Mouse (Mus musculus): ENCODE results near the gene Xntrpc. TPM values are rescaled to one million over a fixed set of nuclear protein-coding genes. Genes with fewer than 3 reads are reported as not detected.
"Not testable (repeated sequence)": the region's sequence is repeated elsewhere in the genome, so short reads cannot be mapped to it uniquely, and the experiment has no call there.

Gene Xntrpc
- polyA plus RNA-seq (2016; fragmentation: Nextera tagmentation; extraction: Ambion mirVana) = 2.6 and 3.5 TPM in 2 replicates

DNA sequence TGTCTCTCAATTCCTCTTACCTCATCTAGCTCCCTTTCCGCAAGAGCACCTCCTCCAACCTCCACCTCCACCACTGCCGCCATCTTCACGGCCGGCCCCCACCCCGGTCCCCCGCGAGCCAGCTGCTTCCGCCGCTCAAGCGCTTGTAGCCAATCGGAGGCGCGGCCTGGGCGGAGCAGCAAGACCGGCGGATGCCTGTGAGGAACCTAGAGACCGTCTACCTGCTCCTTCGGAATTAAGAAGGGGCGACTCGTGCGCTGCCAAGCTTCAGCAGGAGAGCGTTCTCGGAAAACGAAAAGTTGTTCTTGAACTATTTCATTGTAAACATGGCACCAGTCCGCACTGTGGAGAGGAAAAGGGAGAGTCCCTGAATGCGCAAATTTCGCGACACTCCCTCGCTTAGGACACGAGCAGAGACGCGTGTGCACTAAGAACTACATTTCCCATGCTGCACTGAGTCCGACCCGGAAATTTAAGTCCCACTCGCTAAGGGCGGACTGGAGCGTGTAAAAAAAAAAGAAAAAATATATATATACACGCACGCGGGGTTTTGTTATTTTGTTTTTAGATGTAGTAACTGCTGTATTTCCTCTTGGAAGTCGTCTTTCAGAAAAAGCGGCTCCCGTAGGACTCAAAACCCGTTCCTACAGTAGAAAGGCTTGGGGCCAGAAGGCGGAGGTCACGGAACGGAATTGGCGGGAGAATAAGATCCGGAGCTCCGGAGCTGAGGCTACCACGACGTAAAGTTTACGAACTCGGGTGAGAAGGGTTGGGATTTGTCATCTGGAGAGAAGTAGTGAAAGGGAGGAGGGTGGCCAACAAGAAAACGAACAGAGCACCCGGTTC, at the start of gene Xntrpc, which contains the start of the genes Rnf121 and Xndc1:
Xntrpc (plus strand) TSS at position 668 of the 846 bp plus-strand sequence.
Rnf121 (minus strand) TSS at position 424 of the 846 bp plus-strand sequence.
Xndc1 (plus strand) TSS at position 466 of the 846 bp plus-strand sequence.
- peaks cover 17% of the 10 kb centered on the region for H3K4me1 ChIP-seq
- peak within 1 kb of the TSS; percentile 78 for H3K27ac ChIP-seq
- H3K4me2 ChIP-seq (replicated peaks) = peak within 1 kb of the TSS; percentile 74
- no peaks in the 10 kb centered on the region for H3K27me3 ChIP-seq
- H3K9me3 ChIP-seq = no peaks in the 10 kb centered on the region
- H3K36me3 ChIP-seq = peaks cover 3% of the 10 kb centered on the region; the same call in 1 of the 2 replicates
- WGBS = under 1% methylated on average over 56 of the region's 56 CpGs
- H3K9ac ChIP-seq = peak within 1 kb of the TSS; percentile 64
- peak within 1 kb of the TSS; percentile 64 for H3K4me3 ChIP-seq
- ATAC-seq (ENCODE audit: insufficient number of reproducible peaks, insufficient read depth, low FRiP score, low TSS enrichment) = peak; percentile 99

DNA sequence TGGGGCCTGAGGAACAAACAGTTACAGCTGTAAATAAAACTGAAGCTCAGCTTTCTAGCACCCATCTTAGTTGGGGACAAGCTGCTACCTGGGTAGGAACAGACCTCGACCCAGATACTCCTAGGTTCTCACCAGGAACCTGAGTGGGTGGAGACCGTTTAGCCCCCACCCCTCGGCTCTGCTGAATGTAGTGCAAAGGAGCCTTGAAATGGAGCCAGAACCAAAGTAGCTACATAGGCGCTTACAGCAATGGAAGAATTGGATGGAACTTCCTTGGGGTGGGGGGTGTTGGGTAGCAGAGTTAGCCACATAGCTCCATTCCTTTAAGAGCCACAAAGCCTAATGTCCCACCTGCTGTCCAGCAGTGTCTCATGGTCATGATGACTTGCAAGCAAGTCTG, 48.6 kb upstream of the Xntrpc start:
- Histone ChIP-seq H3K27ac (no peak overlapping the region), H3K9me3 (no peaks in the 10 kb centered on the region), H3K9ac (no peak overlapping the region), H3K4me2 (replicated peaks) (no peak overlapping the region), H3K4me1 (no peaks in the 10 kb centered on the region), H3K4me3 (no peak overlapping the region), H3K36me3 (peaks cover 88% of the 10 kb centered on the region), H3K27me3 (no peaks in the 10 kb centered on the region)
- ATAC-seq (ENCODE audit: insufficient number of reproducible peaks, insufficient read depth, low FRiP score, low TSS enrichment) = no peak
- WGBS = 90% methylated on average over 4 of the region's 4 CpGs

DNA sequence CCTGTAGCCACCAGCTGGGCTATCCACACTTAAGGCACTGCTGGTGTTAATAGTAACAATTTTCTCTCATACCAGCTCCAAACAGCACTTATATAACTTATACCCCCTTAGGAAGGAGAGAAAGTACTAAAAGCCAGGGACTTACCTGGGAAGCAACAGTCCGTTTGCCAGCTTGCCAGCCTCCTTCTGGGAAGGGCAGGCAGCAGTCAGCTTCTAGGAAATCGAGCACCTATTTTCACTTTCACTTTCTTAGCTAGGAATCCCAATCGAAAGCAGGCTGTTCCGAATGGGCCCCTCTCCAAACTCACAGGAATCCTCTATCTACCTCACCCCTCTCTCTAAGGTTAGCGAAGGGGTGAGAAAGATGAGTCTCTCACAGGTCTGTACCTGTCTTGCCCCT, 48.1 kb upstream of the Xntrpc start:
- H3K4me1 ChIP-seq = no peaks in the 10 kb centered on the region
- WGBS = 85% methylated on average over 5 of the region's 5 CpGs

DNA sequence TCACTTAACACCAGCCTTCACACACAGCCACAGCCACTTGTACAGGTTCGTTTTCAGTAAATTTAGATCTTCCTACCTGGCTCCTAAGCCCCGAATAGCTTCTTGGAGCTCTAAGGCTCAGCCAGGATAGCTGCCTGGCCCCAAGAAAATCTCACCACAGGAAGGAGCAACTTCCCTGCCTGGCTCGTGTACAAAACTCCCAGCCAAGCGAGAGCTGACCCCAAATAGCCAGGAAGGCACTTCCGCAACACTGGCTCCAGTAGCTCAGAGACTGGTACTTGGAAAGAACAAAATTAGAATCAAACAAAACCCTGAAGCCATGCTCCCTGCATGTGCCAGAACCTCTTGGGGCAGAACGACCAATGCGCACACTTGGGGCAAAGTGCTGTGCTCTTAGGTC, 47.5 kb upstream of the Xntrpc start:
- no peak overlapping the region for H3K4me2 ChIP-seq (replicated peaks)
- peaks cover 88% of the 10 kb centered on the region for H3K36me3 ChIP-seq
- ATAC-seq (ENCODE audit: insufficient number of reproducible peaks, insufficient read depth, low FRiP score, low TSS enrichment) = no peak
- H3K27me3 ChIP-seq = no peaks in the 10 kb centered on the region
- WGBS = 86% methylated on average over 7 of the region's 7 CpGs
- H3K4me1 ChIP-seq = no peaks in the 10 kb centered on the region
- no peak overlapping the region for H3K4me3 ChIP-seq
- no peak overlapping the region for H3K27ac ChIP-seq
- no peak overlapping the region for H3K9ac ChIP-seq
- no peaks in the 10 kb centered on the region for H3K9me3 ChIP-seq

More for the DNA sequence above, 48.1 kb upstream of the Xntrpc start:
- no peaks in the 10 kb centered on the region for H3K9me3 ChIP-seq
- ATAC-seq (ENCODE audit: insufficient number of reproducible peaks, insufficient read depth, low FRiP score, low TSS enrichment) = no peak
- no peak overlapping the region for H3K9ac ChIP-seq
- H3K27me3 ChIP-seq = no peaks in the 10 kb centered on the region
- peaks cover 88% of the 10 kb centered on the region for H3K36me3 ChIP-seq
- no peak overlapping the region for H3K27ac ChIP-seq
- H3K4me2 ChIP-seq (replicated peaks) = no peak overlapping the region
- no peak overlapping the region for H3K4me3 ChIP-seq

DNA sequence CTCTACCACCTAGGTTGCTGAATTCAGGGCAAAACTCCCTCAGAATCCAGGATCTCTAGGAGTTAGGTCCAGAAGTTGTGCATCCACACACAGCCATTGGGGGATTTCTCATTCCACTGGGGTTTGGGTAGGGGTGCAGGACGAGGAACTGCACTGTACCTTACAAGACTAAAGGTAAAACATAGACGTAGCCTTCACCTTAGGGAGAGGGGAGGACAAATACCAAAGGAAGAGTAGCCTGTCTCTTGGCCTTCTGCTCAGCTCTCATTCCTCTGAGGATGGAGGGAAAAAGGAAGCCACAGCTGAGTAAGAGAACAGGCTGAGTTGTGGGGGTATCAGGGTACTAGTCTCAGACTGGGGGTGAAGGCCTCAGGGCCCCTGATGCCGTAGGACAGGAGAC, 46.9 kb upstream of the Xntrpc start, which contains the start of gene Il18bp:
Il18bp (minus strand) TSS at position 101 of the 400 bp plus-strand sequence.
- Histone ChIP-seq H3K36me3 (peaks cover 88% of the 10 kb centered on the region), H3K4me3 (no peak within 1 kb of the TSS), H3K4me1 (no peaks in the 10 kb centered on the region), H3K9me3 (no peaks in the 10 kb centered on the region), H3K4me2 (replicated peaks) (no peak within 1 kb of the TSS), H3K27ac (no peak within 1 kb of the TSS), H3K27me3 (no peaks in the 10 kb centered on the region), H3K9ac (no peak within 1 kb of the TSS)
- 85% methylated on average over 3 of the region's 3 CpGs for WGBS
- no peak for ATAC-seq (ENCODE audit: insufficient number of reproducible peaks, insufficient read depth, low FRiP score, low TSS enrichment)

DNA sequence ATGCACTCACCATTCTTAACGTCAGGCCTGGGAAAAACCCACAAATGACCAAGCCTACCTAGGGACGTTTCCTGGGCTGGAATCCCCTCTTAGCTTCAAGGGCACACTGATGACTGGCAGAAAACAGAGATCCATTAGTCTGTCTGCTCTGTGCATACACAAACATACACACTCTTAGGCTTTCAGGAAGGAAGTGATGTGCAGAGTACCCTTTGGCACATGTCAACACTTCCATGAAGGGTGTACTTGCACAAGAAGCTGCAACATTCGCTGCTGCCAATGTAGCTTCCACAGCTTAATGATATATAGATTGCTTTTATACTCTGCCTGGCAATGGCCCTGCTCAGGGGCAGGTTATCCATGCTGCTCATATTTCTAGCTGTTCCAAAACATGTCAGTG, 46.2 kb upstream of the Xntrpc start:
- 80% methylated on average over 3 of the region's 3 CpGs for WGBS
- ATAC-seq (ENCODE audit: insufficient number of reproducible peaks, insufficient read depth, low FRiP score, low TSS enrichment) = no peak
- H3K36me3 ChIP-seq = peaks cover 85% of the 10 kb centered on the region

DNA sequence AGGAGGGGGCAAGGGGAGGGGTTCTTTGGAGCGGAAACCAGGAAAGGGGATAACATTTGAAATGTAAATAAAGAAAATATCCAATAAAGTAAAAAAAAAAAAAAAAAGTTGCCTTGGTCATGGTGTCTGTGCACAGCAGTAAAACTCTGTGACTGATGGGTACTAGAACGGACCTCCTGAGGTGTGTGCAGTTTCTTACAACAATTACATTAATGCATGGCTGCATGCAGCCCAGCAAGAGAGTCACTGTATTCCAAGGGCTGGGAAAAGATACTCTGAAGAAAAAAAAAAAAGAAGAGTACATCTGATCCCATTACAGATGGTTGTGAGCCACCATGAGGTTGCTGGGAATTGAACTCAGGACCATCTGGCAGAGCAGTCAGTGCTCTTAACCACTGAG, 44.6 kb upstream of the Xntrpc start:
- WGBS = 93% methylated on average over 2 of the region's 2 CpGs
- H3K27me3 ChIP-seq; H3K9me3 ChIP-seq; H3K9ac ChIP-seq; ATAC-seq (ENCODE audit: insufficient number of reproducible peaks, insufficient read depth, low FRiP score, low TSS enrichment); H3K27ac ChIP-seq; H3K4me1 ChIP-seq; H3K4me3 ChIP-seq; H3K4me2 ChIP-seq (replicated peaks): not testable (repeated sequence)
- peaks cover 80% of the 10 kb centered on the region for H3K36me3 ChIP-seq

More for the DNA sequence above, 46.2 kb upstream of the Xntrpc start:
- no peak overlapping the region for H3K9ac ChIP-seq
- H3K4me1 ChIP-seq = no peaks in the 10 kb centered on the region
- no peaks in the 10 kb centered on the region for H3K27me3 ChIP-seq
- H3K4me2 ChIP-seq (replicated peaks) = no peak overlapping the region
- no peaks in the 10 kb centered on the region for H3K9me3 ChIP-seq
- no peak overlapping the region for H3K4me3 ChIP-seq
- no peak overlapping the region for H3K27ac ChIP-seq

DNA sequence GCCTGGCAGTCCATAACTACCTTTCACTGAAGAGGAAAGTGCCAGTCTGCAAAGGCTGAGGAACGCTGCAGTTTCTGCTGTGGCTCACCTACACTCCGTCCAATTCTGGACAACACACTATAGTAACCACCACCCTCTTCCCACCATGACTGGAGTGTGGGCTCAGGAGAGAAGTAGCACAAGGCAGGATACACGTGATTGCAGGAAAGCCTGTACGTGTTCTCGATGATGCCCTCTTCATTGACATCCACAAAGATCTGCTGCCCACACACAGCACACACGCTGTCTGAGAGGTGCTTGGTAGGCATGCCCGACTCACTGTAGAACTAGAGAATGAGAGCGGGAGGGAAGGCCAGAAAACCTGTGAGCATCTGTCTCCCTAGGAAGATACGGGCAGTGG, 41.7 kb upstream of the Xntrpc start:
- Histone ChIP-seq H3K4me1 (no peaks in the 10 kb centered on the region), H3K27ac (no peak overlapping the region), H3K27me3 (no peaks in the 10 kb centered on the region), H3K4me3 (no peak overlapping the region), H3K36me3 (peaks cover 74% of the 10 kb centered on the region), H3K4me2 (replicated peaks) (no peak overlapping the region), H3K9ac (no peak overlapping the region), H3K9me3 (no peaks in the 10 kb centered on the region)
- 93% methylated on average over 9 of the region's 9 CpGs for WGBS
- ATAC-seq (ENCODE audit: insufficient number of reproducible peaks, insufficient read depth, low FRiP score, low TSS enrichment) = no peak

DNA sequence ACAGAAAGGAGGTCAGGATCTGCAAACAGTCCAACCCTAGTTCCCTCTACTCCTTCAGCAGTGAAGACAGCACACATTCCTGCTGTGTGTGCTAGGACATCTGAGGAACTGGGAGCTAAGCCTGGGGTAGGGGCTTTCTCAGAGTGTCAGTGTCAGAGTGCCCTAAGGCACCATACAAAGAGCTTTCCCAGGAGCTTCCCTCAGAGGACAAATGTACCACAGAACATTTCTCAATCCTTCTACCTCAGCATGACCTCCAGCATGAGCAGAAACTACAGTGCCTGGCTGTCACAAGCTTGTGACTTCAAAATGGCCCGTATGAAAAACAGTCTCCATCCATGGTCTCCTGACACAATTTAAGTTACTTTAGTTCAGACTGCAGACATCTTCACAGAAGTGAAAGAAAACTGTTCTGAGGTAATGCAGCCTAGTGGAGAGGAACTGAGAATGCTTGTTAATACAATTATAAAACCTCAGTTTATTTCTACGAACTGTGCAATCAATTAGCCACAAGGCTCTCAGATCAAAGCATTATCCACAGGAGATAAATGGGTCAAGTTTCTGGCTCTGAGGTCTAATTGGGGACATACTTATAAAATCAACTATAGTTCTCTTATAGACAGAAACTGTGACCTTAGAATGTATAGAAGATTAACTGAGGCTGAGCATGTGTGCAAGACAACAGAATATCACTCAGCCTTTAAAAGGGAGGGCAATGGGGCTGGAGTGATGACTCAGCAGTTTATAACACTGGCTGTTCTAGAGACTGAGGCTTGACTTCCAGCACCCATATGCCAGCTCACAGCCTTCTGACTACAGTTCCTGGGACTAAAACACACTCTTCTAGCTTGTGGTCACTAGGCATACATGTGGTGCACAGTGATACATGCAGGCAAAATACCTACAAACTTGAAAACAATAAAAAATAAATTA, 40.1 kb upstream of the Xntrpc start:
- H3K9me3 ChIP-seq = no peaks in the 10 kb centered on the region
- H3K4me2 ChIP-seq (replicated peaks) = no peak overlapping the region
- peaks cover 62% of the 10 kb centered on the region for H3K36me3 ChIP-seq
- H3K27me3 ChIP-seq = no peaks in the 10 kb centered on the region
- 76% methylated on average over 2 of the region's 2 CpGs for WGBS
- H3K9ac ChIP-seq = no peak overlapping the region
- ATAC-seq (ENCODE audit: insufficient number of reproducible peaks, insufficient read depth, low FRiP score, low TSS enrichment) = no peak
- no peak overlapping the region for H3K4me3 ChIP-seq
- no peak overlapping the region for H3K27ac ChIP-seq
- H3K4me1 ChIP-seq = no peaks in the 10 kb centered on the region

DNA sequence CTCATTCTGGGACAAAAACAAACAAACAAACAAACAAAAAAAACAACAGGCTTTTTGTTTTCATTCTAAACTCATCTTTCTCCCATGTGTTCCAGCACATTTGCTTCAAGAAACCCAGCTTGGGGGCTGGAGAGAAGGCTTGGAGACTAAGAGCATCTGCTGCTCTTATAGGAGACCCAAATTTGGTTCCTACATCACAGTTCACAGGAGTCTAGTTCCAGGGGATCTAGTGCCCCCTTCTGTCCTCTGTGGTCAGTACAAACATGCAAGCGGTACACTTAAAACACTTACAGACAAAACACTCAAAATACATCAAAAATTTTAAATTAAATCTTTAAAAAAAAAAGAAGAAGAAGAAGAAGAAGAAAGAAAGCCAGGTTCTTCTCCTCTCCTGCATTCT, 30.6 kb upstream of the Xntrpc start:
- Histone ChIP-seq H3K4me1 (no peaks in the 10 kb centered on the region), H3K4me3 (no peak overlapping the region), H3K27ac (no peak overlapping the region), H3K9ac (no peak overlapping the region), H3K4me2 (replicated peaks) (no peak overlapping the region), H3K27me3 (no peaks in the 10 kb centered on the region), H3K9me3 (no peaks in the 10 kb centered on the region), H3K36me3 (peaks cover 83% of the 10 kb centered on the region)
- WGBS = 88% methylated on average over 1 of the region's 1 CpGs
- no peak for ATAC-seq (ENCODE audit: insufficient number of reproducible peaks, insufficient read depth, low FRiP score, low TSS enrichment)

DNA sequence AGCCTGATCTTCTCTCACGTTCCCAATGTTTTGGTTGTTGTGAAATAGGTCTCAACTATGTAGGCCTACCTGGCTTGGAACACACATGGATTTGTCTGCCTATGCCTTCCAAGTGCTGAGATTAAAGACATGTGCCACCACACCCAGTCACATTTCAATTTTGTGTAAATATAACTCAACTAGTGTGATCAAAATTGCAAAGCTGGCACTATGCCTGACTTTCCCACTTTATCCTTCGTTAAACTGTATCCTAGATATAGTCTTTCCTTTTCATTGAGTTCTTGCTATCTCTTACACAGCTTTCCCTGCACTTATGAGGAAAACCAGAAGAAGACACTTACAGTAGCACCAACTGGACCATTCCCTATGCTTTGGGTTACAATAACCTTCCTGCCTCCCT, 30.0 kb upstream of the Xntrpc start:
- H3K36me3 ChIP-seq = peaks cover 85% of the 10 kb centered on the region
- H3K27ac ChIP-seq = no peak overlapping the region
- H3K4me1 ChIP-seq = no peaks in the 10 kb centered on the region
- H3K9ac ChIP-seq = no peak overlapping the region
- 97% methylated on average over 2 of the region's 2 CpGs for WGBS
- no peak overlapping the region for H3K4me3 ChIP-seq
- no peaks in the 10 kb centered on the region for H3K27me3 ChIP-seq
- H3K4me2 ChIP-seq (replicated peaks) = no peak overlapping the region
- H3K9me3 ChIP-seq = no peaks in the 10 kb centered on the region
- ATAC-seq (ENCODE audit: insufficient number of reproducible peaks, insufficient read depth, low FRiP score, low TSS enrichment) = no peak
